Mouse (Mus musculus) fibroblast of lung, adult 2 months (primary cell): ENCODE measurements around the gene Wdr62.

Experiments used
- DNase-seq: peaks from one replicate; pipeline ENCODE4 v3.0.0-alpha.2; 2011; ENCODE audit warnings: low read depth

The Wdr62 gene

DNA sequence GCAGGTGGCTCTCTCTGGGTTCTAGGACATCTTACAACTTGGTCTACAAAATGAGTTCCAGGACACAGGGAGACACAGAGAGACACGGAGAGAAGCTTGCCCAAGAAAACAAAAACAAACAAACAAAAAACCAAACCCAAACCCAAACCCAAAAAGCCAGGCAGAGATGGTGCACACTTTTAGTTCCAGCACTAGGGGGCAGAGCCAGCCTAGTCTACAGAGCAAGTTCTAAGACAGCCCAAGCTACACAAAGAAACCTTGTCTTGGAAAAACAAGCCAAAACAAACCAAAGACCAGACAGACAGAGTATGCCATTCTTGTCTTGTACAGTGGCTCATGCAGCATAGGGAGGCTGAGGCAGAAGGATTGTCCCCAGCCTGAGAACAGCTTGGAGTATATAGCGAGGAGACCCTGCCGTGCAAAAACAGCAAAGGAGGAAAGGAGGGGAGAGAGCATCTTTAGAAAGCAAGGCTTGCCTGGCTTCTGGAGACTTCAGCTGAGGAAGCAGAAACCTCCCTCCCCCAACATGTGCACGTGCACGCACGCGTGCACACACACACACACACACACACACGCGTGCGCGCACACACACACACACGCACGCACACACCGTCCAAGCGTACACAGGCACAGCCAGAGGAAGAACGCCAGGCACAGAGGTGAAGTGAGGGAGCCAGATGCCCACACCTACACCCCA lies 26.0 kb upstream of the Wdr62 start:
- DNase-seq = no peak

- no peak for DNase-seq
These were observed 20.7 kb upstream of the Wdr62 start for GRCm38 (mm10) chr7:30300914-30301313.

DNA sequence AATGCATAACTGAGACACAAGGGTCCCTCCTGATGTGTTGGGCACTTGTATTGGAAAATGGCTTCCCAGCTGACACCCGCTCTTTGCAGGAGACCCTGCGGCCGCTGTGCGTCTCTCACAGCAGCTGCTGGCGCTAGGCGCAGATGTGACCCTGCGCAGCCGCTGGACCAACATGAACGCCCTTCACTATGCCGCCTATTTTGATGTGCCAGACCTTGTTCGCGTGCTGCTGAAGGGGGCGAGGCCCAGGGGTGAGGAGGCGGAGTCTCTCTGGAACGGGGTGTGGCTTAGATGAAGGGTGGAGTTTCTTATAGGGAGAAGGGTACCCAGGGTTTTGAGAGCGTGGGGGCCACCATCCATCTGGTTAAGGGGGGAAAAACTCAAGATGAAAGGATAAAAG lies 17.0 kb upstream of the Wdr62 start:
- no peak for DNase-seq

- DNase-seq = no peak
These were observed 16.6 kb upstream of the Wdr62 start for GRCm38 (mm10) chr7:30296816-30297215.

GRCm38 (mm10) chr7:30295103-30295502 lies 14.9 kb upstream of the Wdr62 start:
- DNase-seq = no peak

- DNase-seq = no peak
These were observed 14.1 kb upstream of the Wdr62 start for GRCm38 (mm10) chr7:30294296-30294695.

GRCm38 (mm10) chr7:30293795-30294194 lies 13.6 kb upstream of the Wdr62 start:
- no peak for DNase-seq

- DNase-seq = no peak
These were observed 11.3 kb upstream of the Wdr62 start, which contains the start of gene Clip3 for GRCm38 (mm10) chr7:30291215-30292131. Gene Clip3, plus strand, starts transcription at chr7:30291728.

GRCm38 (mm10) chr7:30289714-30290399 lies 9.6 kb upstream of the Wdr62 start:
- DNase-seq = no peak

GRCm38 (mm10) chr7:30289071-30289713 lies 9.0 kb upstream of the Wdr62 start:
- DNase-seq = no peak

GRCm38 (mm10) chr7:30288046-30288445 lies 7.8 kb upstream of the Wdr62 start:
- no peak for DNase-seq

GRCm38 (mm10) chr7:30286701-30287410 lies 6.6 kb upstream of the Wdr62 start:
- no peak for DNase-seq

DNA sequence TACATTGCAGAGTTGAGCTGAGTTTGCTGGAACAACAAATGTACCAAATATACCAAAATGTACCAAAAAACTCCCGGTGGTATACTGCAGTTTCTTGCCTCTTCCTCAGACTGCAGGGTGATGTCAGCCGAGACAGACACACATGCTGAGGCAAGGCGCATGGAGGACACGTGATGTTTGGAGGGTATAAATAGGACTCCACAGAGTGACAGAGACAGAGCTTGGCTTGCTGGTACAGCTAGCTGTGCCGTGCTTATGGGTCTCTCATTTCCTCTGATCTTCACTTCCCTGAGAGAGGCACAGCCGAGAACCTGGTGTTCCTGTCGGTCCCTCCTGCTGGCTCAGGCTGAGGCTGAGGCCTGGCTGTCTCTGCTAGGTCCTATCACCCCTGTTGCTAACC lies 2.5 kb upstream of the Wdr62 start:
- DNase-seq = no peak

GRCm38 (mm10) chr7:30281522-30281921 lies 1.3 kb upstream of the Wdr62 start:
- DNase-seq = no peak

- peak; percentile 89 for DNase-seq
These were observed 485 bp upstream of the Wdr62 start for GRCm38 (mm10) chr7:30280670-30281138.

GRCm38 (mm10) chr7:30279536-30279935 lies 683 bp downstream of the Wdr62 start:
- no peak for DNase-seq

DNA sequence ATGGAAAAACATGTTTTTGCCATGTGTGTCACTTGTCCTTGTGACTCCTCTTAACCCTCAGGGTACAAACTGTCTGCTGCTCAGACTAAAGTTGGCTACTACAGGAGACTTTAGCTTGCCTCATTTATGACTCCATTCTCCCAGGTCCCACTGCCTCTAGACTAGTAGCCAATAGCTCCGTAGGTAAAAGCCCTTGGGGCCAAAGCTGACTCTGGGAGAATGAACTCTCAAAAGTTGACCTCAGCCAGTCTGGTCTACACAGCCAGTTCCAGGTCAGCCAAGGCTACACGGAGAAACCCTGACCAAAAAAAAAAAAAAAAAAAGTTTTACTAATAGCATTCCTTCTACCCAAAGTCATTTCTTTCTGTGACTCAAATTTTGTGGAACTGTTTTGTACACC lies 1.3 kb downstream of the Wdr62 start:
- no peak for DNase-seq

DNA sequence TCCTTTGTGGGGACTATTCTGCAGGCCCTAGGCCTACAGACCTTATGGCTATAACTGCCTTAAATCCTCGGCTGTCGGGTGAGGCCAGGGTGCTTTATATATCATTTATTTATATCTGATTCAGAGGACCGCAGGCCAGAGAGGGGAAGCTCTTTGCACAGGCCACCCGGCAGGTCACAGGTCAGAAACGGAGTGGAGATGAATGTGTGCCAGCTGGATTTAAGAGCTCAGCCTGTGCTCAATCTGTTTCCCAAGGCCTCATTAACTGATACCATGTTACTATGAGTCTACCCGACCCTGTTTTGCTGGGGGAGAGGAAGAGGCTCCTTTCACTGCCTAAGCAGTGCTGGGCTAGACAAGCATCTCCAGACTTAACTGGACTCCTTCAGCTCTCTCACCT lies 5.8 kb downstream of the Wdr62 start:
- DNase-seq = no peak

DNA sequence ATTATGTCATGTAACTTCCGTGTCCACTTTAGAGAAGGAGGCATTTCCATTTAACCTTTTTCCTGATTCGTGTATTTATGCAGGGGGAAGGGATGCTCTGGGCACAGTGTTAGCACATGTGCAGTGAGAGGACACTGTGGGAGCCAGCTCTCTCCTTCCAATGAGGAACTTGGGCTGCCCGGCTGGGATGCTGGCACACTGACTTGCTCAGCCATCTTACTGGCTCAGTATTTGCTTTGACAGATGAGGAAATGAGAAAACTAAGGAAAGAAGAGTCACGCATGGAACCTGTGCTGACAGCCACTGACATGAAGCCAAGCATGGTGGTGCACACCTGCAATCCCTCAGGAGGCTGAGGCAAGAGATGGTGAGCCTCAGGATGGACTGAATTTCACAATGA lies 10.6 kb downstream of the Wdr62 start:
- DNase-seq = no peak

- DNase-seq = no peak
These were observed 13.4 kb downstream of the Wdr62 start for GRCm38 (mm10) chr7:30266780-30267179.

DNA sequence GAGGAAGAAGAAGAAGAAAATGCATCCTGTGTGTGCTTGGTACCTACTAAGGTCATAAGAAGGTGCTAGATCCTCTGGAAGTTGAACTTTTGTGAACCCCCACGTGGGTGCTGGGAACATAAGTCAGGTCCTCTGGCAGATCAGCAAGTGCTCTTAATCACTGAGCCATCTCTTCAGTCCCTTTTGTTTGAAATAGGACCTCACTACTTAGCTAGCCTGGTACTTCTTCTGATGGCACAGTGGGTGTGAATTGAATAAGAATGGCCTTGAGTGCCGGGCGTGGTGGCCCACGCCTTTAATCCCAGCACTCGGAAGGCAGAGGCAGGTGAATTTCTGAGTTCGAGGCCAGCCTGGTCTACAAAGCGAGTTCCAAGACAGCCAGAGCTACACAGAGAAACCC lies 14.3 kb downstream of the Wdr62 start:
- no peak for DNase-seq
